Mouse (Mus musculus): ENCODE results near the gene Nudt4. TPM values are rescaled to one million over a fixed set of nuclear protein-coding genes. Genes with fewer than 3 reads are reported as not detected.

The Nudt4 gene
- total and polyA plus RNA-seq, 3 experiments: 21.1 to 35.7 TPM; not detected in 1

DNA sequence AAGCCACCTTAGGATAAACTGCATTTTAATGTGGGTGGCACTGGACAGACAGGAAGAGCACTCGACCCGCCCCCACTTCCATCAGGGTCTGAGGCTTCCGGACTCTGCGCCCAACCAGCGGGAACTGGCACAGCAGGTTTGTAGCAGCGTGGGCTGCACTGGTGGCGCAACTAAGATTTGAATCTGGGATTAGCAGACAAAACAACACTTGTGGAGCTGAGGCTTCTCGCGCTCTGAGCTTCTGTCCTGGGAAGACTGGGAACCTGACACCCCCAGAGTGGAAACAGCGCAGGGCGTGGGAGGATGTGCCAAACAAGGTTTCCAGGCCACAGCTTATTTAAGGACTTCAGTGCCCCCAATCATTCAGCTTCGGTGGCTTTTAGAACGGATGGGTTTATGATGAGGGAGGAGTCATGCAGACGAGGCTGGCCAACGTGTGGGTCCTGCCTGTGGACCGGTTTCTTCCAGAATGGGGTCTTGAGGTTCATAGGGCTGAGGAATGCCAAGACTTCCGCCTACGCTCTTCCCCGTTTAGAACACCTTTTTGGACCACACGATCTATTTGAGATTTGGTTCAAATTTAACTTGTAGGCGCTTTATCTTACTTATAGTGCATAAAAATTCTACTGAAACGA, 41.1 kb upstream of the Nudt4 start:
- Histone ChIP-seq H3K27me3 (ENCODE audit: control insufficient read depth in 1 of 2, insufficient read depth in 2 of 2, low read length in 2 of 2) (peaks cover 0 to 1% of the 10 kb centered on the region in 2 experiments; a peak in 1 of 4 replicates), H3K4me1 (ENCODE audit: control insufficient read depth in 1 of 2, insufficient read depth in 2 of 2, low read length in 2 of 2) (no peaks in the 10 kb centered on the region), H3K9ac (ENCODE audit: control insufficient read depth, low read depth, low read length, poor library complexity, severe bottlenecking) (no peak overlapping the region), H3K79me2 (ENCODE audit: control insufficient read depth, insufficient read depth, low read length, poor library complexity) (no peaks in the 10 kb centered on the region), H3K36me3 (ENCODE audit: control insufficient read depth in 1 of 2, insufficient read depth in 2 of 2, low read length in 2 of 2) (no peaks in the 10 kb centered on the region), H3K27ac (ENCODE audit: control insufficient read depth, low read depth, low read length) (no peak overlapping the region), H3K4me3 (ENCODE audit: control insufficient read depth in 1 of 2, insufficient read depth in 1 of 2, low read depth in 2 of 2, low read length in 2 of 2) (no peak overlapping the region), H3K9me3 (replicated peaks; ENCODE audit: insufficient read depth, low read length) (no peaks in the 10 kb centered on the region)
- no peak for DNase-seq (ENCODE audit: low read depth, low spot score)
- no peak for TF ChIP-seq CHD1 (IDR thresholded peaks at IDR 0.05; ENCODE audit: low read depth, low read length)
- no peak for TF ChIP-seq ZC3H11A (IDR thresholded peaks at IDR 0.05; ENCODE audit: low read depth, low read length)
- TF ChIP-seq MXI1 (IDR thresholded peaks at IDR 0.05; ENCODE audit: low read depth, low read length): no peak

- no peak for TF ChIP-seq GABPA (IDR thresholded peaks at IDR 0.05; ENCODE audit: low read depth, low read length)
- no peak for TF ChIP-seq POLR2AphosphoS5 (IDR thresholded peaks at IDR 0.05; ENCODE audit: borderline replicate concordance, low read depth, low read length)
- no peak for TF ChIP-seq MAX (IDR thresholded peaks at IDR 0.05; ENCODE audit: low read length)
- TF ChIP-seq SIN3A (IDR thresholded peaks at IDR 0.05; ENCODE audit: low read length): no peak
- no peak for TF ChIP-seq CHD1 (IDR thresholded peaks at IDR 0.05; ENCODE audit: low read depth, low read length)
- TF ChIP-seq JUND (IDR thresholded peaks at IDR 0.05; ENCODE audit: low read depth, low read length): no peak
- no peak for TF ChIP-seq CHD2 (IDR thresholded peaks at IDR 0.05; ENCODE audit: low read length)
- no peak for TF ChIP-seq ETS1 (IDR thresholded peaks at IDR 0.05; ENCODE audit: low read depth, low read length)
- no peak for TF ChIP-seq BHLHE40 (IDR thresholded peaks at IDR 0.05; ENCODE audit: borderline replicate concordance, low read depth, low read length)
- no peak for TF ChIP-seq MEF2A (IDR thresholded peaks at IDR 0.05; ENCODE audit: extremely low read depth, insufficient replicate concordance, low read depth, low read length, poor library complexity, severe bottlenecking)
- TF ChIP-seq ELF1 (IDR thresholded peaks at IDR 0.05; ENCODE audit: low read depth, low read length): no peak
- TF ChIP-seq MYC (IDR thresholded peaks at IDR 0.05; ENCODE audit: low read depth, low read length): no peak
- TF ChIP-seq ZNF384 (IDR thresholded peaks at IDR 0.05; ENCODE audit: low read depth, low read length): no peak
Observed at GRCm38 (mm10) chr10:95600527-95600926, 36.6 kb upstream of the Nudt4 start.

More at GRCm38 (mm10) chr10:95600527-95600926, 36.6 kb upstream of the Nudt4 start:
- Histone ChIP-seq H3K79me2 (ENCODE audit: control insufficient read depth, insufficient read depth, low read length, poor library complexity) (no peaks in the 10 kb centered on the region), H3K27me3 (ENCODE audit: control insufficient read depth in 1 of 2, insufficient read depth in 2 of 2, low read length in 2 of 2) (0 out of 4 replicates have a peak, but pooled peaks cover 0 to 2% of the 10 kb centered on the region in 2 experiments), H3K4me1 (ENCODE audit: control insufficient read depth in 1 of 2, insufficient read depth in 2 of 2, low read length in 2 of 2) (no peaks in the 10 kb centered on the region), H3K4me3 (ENCODE audit: control insufficient read depth in 1 of 2, insufficient read depth in 1 of 2, low read depth in 2 of 2, low read length in 2 of 2) (no peak overlapping the region), H3K36me3 (ENCODE audit: control insufficient read depth in 1 of 2, insufficient read depth in 2 of 2, low read length in 2 of 2) (no peaks in the 10 kb centered on the region), H3K27ac (ENCODE audit: control insufficient read depth, low read depth, low read length) (no peak overlapping the region), H3K9ac (ENCODE audit: control insufficient read depth, low read depth, low read length, poor library complexity, severe bottlenecking) (no peak overlapping the region), H3K9me3 (replicated peaks; ENCODE audit: insufficient read depth, low read length) (no peaks in the 10 kb centered on the region)
- DNase-seq (ENCODE audit: low read depth, low spot score): no peak

Measured in MEL (cell line).